Mouse (Mus musculus) kidney, embryonic 14.5 days (tissue): Measurements from ENCODE around the gene Greb1. TPM values are rescaled to one million over a fixed set of nuclear protein-coding genes. Genes with fewer than 3 reads are reported as not detected.

Experiments used
- ATAC-seq: fragments of 200-750 bp; cut with Nextera tagmentation; 2 replicates; pipeline ENCODE4 v1.8.0; 2017; ENCODE audit warnings: moderate number of reproducible peaks, mild to moderate bottlenecking, moderate TSS enrichment, moderate library complexity; ENCODE audit not compliant: low FRiP score, low TSS enrichment
- H3K27ac ChIP-seq: fragments of 300-500 bp; sonication (generic); 2 replicates; pipeline ENCODE4 v1.5.1; 2014; ENCODE audit warnings: low read depth, mild to moderate bottlenecking, low read length, moderate library complexity, mixed read lengths
- H3K27me3 ChIP-seq: fragments of 300-500 bp; sonication (generic); 2 replicates; pipeline ENCODE4 v1.6.1; 2014; ENCODE audit warnings: mild to moderate bottlenecking, low read length; ENCODE audit not compliant: control insufficient read depth, insufficient read depth
- H3K36me3 ChIP-seq: fragments of 300-500 bp; sonication (generic); 2 replicates; pipeline ENCODE4 v1.6.1; 2014; ENCODE audit warnings: low read length, mixed read lengths; ENCODE audit not compliant: control insufficient read depth, insufficient read depth
- H3K4me1 ChIP-seq: fragments of 300-500 bp; sonication (generic); 2 replicates; pipeline ENCODE4 v1.6.1; 2014; ENCODE audit warnings: low read length, mixed read lengths; ENCODE audit not compliant: control insufficient read depth, insufficient read depth
- H3K4me2 ChIP-seq: fragments of 300-500 bp; sonication (generic); replicated peaks from 2 replicates; pipeline ENCODE4 v1.6.1; 2014; ENCODE audit warnings: low read depth, mild to moderate bottlenecking, low read length
- H3K4me3 ChIP-seq: fragments of 300-500 bp; sonication (generic); 2 replicates; pipeline ENCODE4 v1.5.1; 2014; ENCODE audit warnings: mild to moderate bottlenecking, low read length
- H3K9ac ChIP-seq: fragments of 300-500 bp; sonication (generic); 2 replicates; pipeline ENCODE4 v1.6.1; 2014; ENCODE audit warnings: low read depth, mild to moderate bottlenecking, low read length, moderate library complexity
- H3K9me3 ChIP-seq: fragments of 300-500 bp; sonication (generic); 2 replicates; pipeline ENCODE4 v1.6.1; 2016; ENCODE audit warnings: low read length; ENCODE audit not compliant: control insufficient read depth
- WGBS: fragments of 180-500 bp; shearing (Covaris S2); extraction: QIAGEN DNeasy Blood & Tissue Kit; methylation state at CpG from one replicate; pipeline ENCODE4 v1.1.7; 2014; 5-methylcytosine and 5-hydroxymethylcytosine counted together
- polyA plus RNA-seq: library from polyadenylated mRNA; unstranded; fragments of >200 nt; fragmentation: Nextera tagmentation; extraction: Ambion mirVana; gene quantifications from 2 replicates; pipeline ENCODE4 v1.2.1, GENCODE M21; 2014

Greb1 gene
- polyA plus RNA-seq, 1 experiment from 2014 or later, result 8.6 TPM

GRCm38 (mm10) chr12:16779165-16779564 is 21.5 kb downstream of the Greb1 start:
- Histone ChIP-seq H3K27me3 (no peaks in the 10 kb centered on the region), H3K4me1 (no peaks in the 10 kb centered on the region; the same call in 1 of the 2 replicates), H3K36me3 (no peaks in the 10 kb centered on the region), H3K9ac (no peak overlapping the region), H3K27ac (no peak overlapping the region), H3K4me2 (no peak overlapping the region), H3K9me3 (no peaks in the 10 kb centered on the region), H3K4me3 (no peak overlapping the region)
- no peak for ATAC-seq
- WGBS, result 83% methylated on average over 2 of the region's 2 CpGs

GRCm38 (mm10) chr12:16778523-16778922 is 22.2 kb downstream of the Greb1 start:
- H3K9ac ChIP-seq, result no peak overlapping the region
- H3K9me3 ChIP-seq, result no peaks in the 10 kb centered on the region
- no peak overlapping the region for H3K27ac ChIP-seq
- H3K36me3 ChIP-seq, result no peaks in the 10 kb centered on the region
- H3K27me3 ChIP-seq, result no peaks in the 10 kb centered on the region
- no peak overlapping the region for H3K4me3 ChIP-seq
- WGBS, result 51% methylated on average over 5 of the region's 5 CpGs
- H3K4me2 ChIP-seq, result no peak overlapping the region
- no peak for ATAC-seq
- no peaks in the 10 kb centered on the region; the same call in 1 of the 2 replicates for H3K4me1 ChIP-seq

- Histone ChIP-seq H3K27ac (no peak overlapping the region), H3K36me3 (no peaks in the 10 kb centered on the region), H3K9me3 (no peaks in the 10 kb centered on the region), H3K4me3 (no peak overlapping the region), H3K4me1 (peaks cover under 1% of the 10 kb centered on the region), H3K4me2 (no peak overlapping the region), H3K9ac (no peak overlapping the region), H3K27me3 (no peaks in the 10 kb centered on the region)
- 84% methylated on average over 3 of the region's 3 CpGs for WGBS
- ATAC-seq, result no peak
Measured at GRCm38 (mm10) chr12:16775351-16775750, 25.3 kb downstream of the Greb1 start.

GRCm38 (mm10) chr12:16774605-16775004 is 26.1 kb downstream of the Greb1 start:
- WGBS, result 54% methylated on average over 4 of the region's 4 CpGs
- H3K9ac ChIP-seq, result no peak overlapping the region
- no peak overlapping the region for H3K4me3 ChIP-seq
- peak; percentile 57; the same call in 1 of the 2 replicates for ATAC-seq
- no peak overlapping the region for H3K4me2 ChIP-seq
- H3K27ac ChIP-seq, result peak overlapping the region; percentile 6; the same call in 1 of the 2 replicates
- no peaks in the 10 kb centered on the region for H3K9me3 ChIP-seq
- no peaks in the 10 kb centered on the region for H3K27me3 ChIP-seq
- H3K4me1 ChIP-seq, result peaks cover 2% of the 10 kb centered on the region
- no peaks in the 10 kb centered on the region for H3K36me3 ChIP-seq

- H3K4me1 ChIP-seq, result peaks cover 8% of the 10 kb centered on the region
- WGBS, result 87% methylated on average over 6 of the region's 6 CpGs
- no peak overlapping the region for H3K4me3 ChIP-seq
- H3K9me3 ChIP-seq, result no peaks in the 10 kb centered on the region
- no peaks in the 10 kb centered on the region for H3K36me3 ChIP-seq
- no peak for ATAC-seq
- H3K4me2 ChIP-seq, result no peak overlapping the region
- H3K27ac ChIP-seq, result no peak overlapping the region
- no peaks in the 10 kb centered on the region for H3K27me3 ChIP-seq
- no peak overlapping the region for H3K9ac ChIP-seq
Measured at GRCm38 (mm10) chr12:16769601-16770165, 31.0 kb downstream of the Greb1 start.

GRCm38 (mm10) chr12:16768711-16769110 is 32.0 kb downstream of the Greb1 start:
- H3K27me3 ChIP-seq, result no peaks in the 10 kb centered on the region
- no peak overlapping the region for H3K4me2 ChIP-seq
- H3K36me3 ChIP-seq, result no peaks in the 10 kb centered on the region
- H3K9ac ChIP-seq, result no peak overlapping the region
- H3K4me3 ChIP-seq, result no peak overlapping the region
- ATAC-seq, result no peak
- H3K9me3 ChIP-seq, result no peaks in the 10 kb centered on the region
- H3K27ac ChIP-seq, result no peak overlapping the region
- WGBS, result 46% methylated on average over 2 of the region's 2 CpGs
- H3K4me1 ChIP-seq, result peaks cover 13% of the 10 kb centered on the region; the same call in 1 of the 2 replicates

GRCm38 (mm10) chr12:16768251-16768650 is 32.4 kb downstream of the Greb1 start:
- ATAC-seq, result no peak
- H3K9ac ChIP-seq, result no peak overlapping the region
- no peaks in the 10 kb centered on the region for H3K9me3 ChIP-seq
- no peak overlapping the region for H3K27ac ChIP-seq
- H3K4me3 ChIP-seq, result no peak overlapping the region
- H3K36me3 ChIP-seq, result no peaks in the 10 kb centered on the region
- H3K27me3 ChIP-seq, result no peaks in the 10 kb centered on the region
- H3K4me1 ChIP-seq, result peaks cover 13% of the 10 kb centered on the region; the same call in 1 of the 2 replicates
- 24% methylated on average over 3 of the region's 3 CpGs for WGBS
- no peak overlapping the region for H3K4me2 ChIP-seq

GRCm38 (mm10) chr12:16764776-16765445 is 35.8 kb downstream of the Greb1 start:
- peak; percentile 65; the same call in 1 of the 2 replicates for ATAC-seq
- Histone ChIP-seq H3K27ac (no peak overlapping the region), H3K4me3 (no peak overlapping the region), H3K36me3 (no peaks in the 10 kb centered on the region), H3K9me3 (no peaks in the 10 kb centered on the region), H3K9ac (no peak overlapping the region), H3K4me2 (no peak overlapping the region), H3K4me1 (0 out of 2 replicates have a peak, but pooled peaks cover 11% of the 10 kb centered on the region), H3K27me3 (no peaks in the 10 kb centered on the region)
- 74% methylated on average over 12 of the region's 12 CpGs for WGBS

- Histone ChIP-seq H3K4me1 (0 out of 2 replicates have a peak, but pooled peaks cover 7% of the 10 kb centered on the region), H3K4me2 (no peak overlapping the region), H3K27ac (no peak overlapping the region), H3K36me3 (no peaks in the 10 kb centered on the region), H3K9ac (no peak overlapping the region), H3K4me3 (no peak overlapping the region), H3K27me3 (no peaks in the 10 kb centered on the region), H3K9me3 (no peaks in the 10 kb centered on the region)
- 74% methylated on average over 4 of the region's 4 CpGs for WGBS
- no peak for ATAC-seq
Measured at GRCm38 (mm10) chr12:16763649-16764422, 36.9 kb downstream of the Greb1 start.
